Mouse (Mus musculus) liver, adult 2 months (tissue): ENCODE results near the gene Oxld1. TPM values are rescaled to one million over a fixed set of nuclear protein-coding genes. Genes with fewer than 3 reads are reported as not detected.
A peak's percentile ranks its signal among the peaks of the same experiment; 100 is the strongest.

Experiments
- DNase-seq: peaks from one replicate; pipeline ENCODE4 v3.0.0-alpha.2; 2011; ENCODE audit warnings: low read depth, low spot score; ENCODE audit errors: extremely low read depth
- H3K27ac ChIP-seq: fragments of 200-500 bp; replicated peaks from 2 replicates; pipeline ENCODE4 v1.5.1; 2012; ENCODE audit warnings: low read depth, mild to moderate bottlenecking, control low read depth, inconsistent platforms, low read length; ENCODE audit not compliant: insufficient read depth
- H3K27me3 ChIP-seq: fragments of 200-500 bp; 2 replicates; pipeline ENCODE4 v1.6.1; 2012; ENCODE audit warnings: mild to moderate bottlenecking, moderate library complexity, low read length, inconsistent platforms; ENCODE audit not compliant: control insufficient read depth, insufficient read depth
- H3K36me3 ChIP-seq: fragments of 200-500 bp; 2 replicates; pipeline ENCODE4 v1.6.1; 2012; ENCODE audit warnings: low read length, inconsistent platforms; ENCODE audit not compliant: control insufficient read depth, insufficient read depth
- H3K4me1 ChIP-seq: fragments of 200-500 bp; 2 replicates; pipeline ENCODE4 v1.6.1; 2011; ENCODE audit warnings: low read length; ENCODE audit not compliant: control insufficient read depth, insufficient read depth
- H3K4me3 ChIP-seq: fragments of 200-500 bp; 2 replicates; pipeline ENCODE4 v1.5.1; 2011; ENCODE audit warnings: low read depth, mild to moderate bottlenecking, control low read depth, low read length, moderate library complexity; ENCODE audit not compliant: insufficient read depth
- H3K79me2 ChIP-seq: fragments of 200-500 bp; 2 replicates; pipeline ENCODE4 v1.6.1; 2012; ENCODE audit warnings: inconsistent platforms, mild to moderate bottlenecking, low read length, moderate library complexity; ENCODE audit not compliant: control insufficient read depth, insufficient read depth
- H3K9ac ChIP-seq: fragments of 200-500 bp; 2 replicates; pipeline ENCODE4 v1.6.1; 2012; ENCODE audit warnings: low read depth, mild to moderate bottlenecking, control low read depth, inconsistent platforms, low read length
- CTCF ChIP-seq: fragments of 200-500 bp; IDR thresholded peaks from 2 replicates; pipeline ENCODE4 v1.5.1; 2011; ENCODE audit warnings: low read depth, low read length, control low read depth
- POLR2A ChIP-seq: fragments of 200-500 bp; IDR thresholded peaks from 2 replicates; pipeline ENCODE4 v1.6.1; 2011; ENCODE audit warnings: low read length, control low read depth; ENCODE audit not compliant: insufficient read depth; ENCODE audit errors: extremely low read depth
- WGBS: fragments of 180-500 bp; shearing (Covaris S2); methylation state at CpG from one replicate; pipeline ENCODE4 v1.1.7; 2018; 5-methylcytosine and 5-hydroxymethylcytosine counted together
- polyA plus RNA-seq: library from polyadenylated mRNA; depleted of rRNA; stranded (reverse); fragments of >200 nt; gene quantifications from 2 replicates; pipeline ENCODE4 v1.2.3, GENCODE M21; 2012
- total RNA-seq: library from RNA; depleted of rRNA; stranded (reverse); fragments of >200 nt; gene quantifications from 2 replicates; pipeline ENCODE4 v1.2.3, GENCODE M21; 2014

The Oxld1 gene
- total and polyA plus RNA-seq, 2 experiments: 28.9 to 29.2 TPM

- H3K9ac ChIP-seq: peak overlapping the region; percentile 94
- peaks cover 22% of the 10 kb centered on the region for H3K36me3 ChIP-seq
- no peaks in the 10 kb centered on the region; the same call in 1 of the 2 replicates for H3K79me2 ChIP-seq
- no peaks in the 10 kb centered on the region for H3K27me3 ChIP-seq
- TF ChIP-seq POLR2A: no peak
- TF ChIP-seq CTCF: no peak
- H3K4me1 ChIP-seq: peaks cover 32% of the 10 kb centered on the region
- peak overlapping the region; percentile 93 for H3K4me3 ChIP-seq
- 8% methylated on average over 3 of the region's 3 CpGs for WGBS
- H3K27ac ChIP-seq: peak overlapping the region; percentile 96
- DNase-seq: no peak
These were observed 35.0 kb upstream of the Oxld1 start for GRCm38 (mm10) chr11:120492878-120493203.

GRCm38 (mm10) chr11:120492024-120492877, 34.4 kb upstream of the Oxld1 start:
- peak overlapping the region; percentile 93 for H3K4me3 ChIP-seq
- H3K27ac ChIP-seq: peak overlapping the region; percentile 96
- no peaks in the 10 kb centered on the region for H3K27me3 ChIP-seq
- H3K79me2 ChIP-seq: no peaks in the 10 kb centered on the region; the same call in 1 of the 2 replicates
- under 1% methylated on average over 48 of the region's 48 CpGs for WGBS
- peak; percentile 87 for DNase-seq
- H3K4me1 ChIP-seq: peaks cover 32% of the 10 kb centered on the region
- peak overlapping the region; percentile 94 for H3K9ac ChIP-seq
- TF ChIP-seq POLR2A: peak; percentile 66; the same call in 1 of the 2 replicates
- TF ChIP-seq CTCF: peak; percentile 72
- peaks cover 26% of the 10 kb centered on the region for H3K36me3 ChIP-seq

- Histone ChIP-seq H3K79me2 (no peaks in the 10 kb centered on the region; the same call in 1 of the 2 replicates), H3K4me1 (peaks cover 29% of the 10 kb centered on the region), H3K27ac (peak within 1 kb of the TSS; percentile 96), H3K36me3 (peaks cover 28% of the 10 kb centered on the region), H3K27me3 (no peaks in the 10 kb centered on the region), H3K9ac (peak within 1 kb of the TSS; percentile 94), H3K4me3 (peak within 1 kb of the TSS; percentile 93)
- WGBS: under 1% methylated on average over 35 of the region's 35 CpGs
- TF ChIP-seq POLR2A: peak; percentile 84
- TF ChIP-seq CTCF: no peak
- peak; percentile 89 for DNase-seq
These were observed 33.6 kb upstream of the Oxld1 start, which contains the start of gene Slc25a10 for GRCm38 (mm10) chr11:120491317-120492023. Slc25a10 (plus strand) TSS chr11:120491840.

- Histone ChIP-seq H3K4me3 (no peak overlapping the region), H3K9ac (peak overlapping the region; percentile 58), H3K4me1 (peaks cover 33% of the 10 kb centered on the region), H3K79me2 (peaks cover 4% of the 10 kb centered on the region; the same call in 1 of the 2 replicates), H3K27ac (peak overlapping the region; percentile 93), H3K36me3 (peaks cover 24% of the 10 kb centered on the region; the same call in 1 of the 2 replicates), H3K27me3 (no peaks in the 10 kb centered on the region)
- TF ChIP-seq POLR2A (no peak), CTCF (no peak)
- WGBS: 22% methylated on average over 4 of the region's 4 CpGs
- DNase-seq: peak; percentile 87
These were observed 32.6 kb upstream of the Oxld1 start for GRCm38 (mm10) chr11:120490291-120491046.

- peak; percentile 100 for DNase-seq
- no peak overlapping the region; the same call in 1 of the 2 replicates for H3K9ac ChIP-seq
- no peak overlapping the region for H3K4me3 ChIP-seq
- 37% methylated on average over 4 of the region's 4 CpGs for WGBS
- H3K27ac ChIP-seq: peak overlapping the region; percentile 93
- H3K4me1 ChIP-seq: peaks cover 32% of the 10 kb centered on the region
- TF ChIP-seq POLR2A: no peak; the same call in 1 of the 2 replicates
- TF ChIP-seq CTCF: peak; percentile 85
- H3K27me3 ChIP-seq: no peaks in the 10 kb centered on the region
- H3K36me3 ChIP-seq: peaks cover 15% of the 10 kb centered on the region; the same call in 1 of the 2 replicates
- peaks cover 9% of the 10 kb centered on the region; the same call in 1 of the 2 replicates for H3K79me2 ChIP-seq
These were observed 31.3 kb upstream of the Oxld1 start for GRCm38 (mm10) chr11:120489054-120489761.
